Mouse (Mus musculus) myocyte (in vitro differentiated cells): Measurements from ENCODE around the gene Stac2. TPM values are rescaled to one million over a fixed set of nuclear protein-coding genes. Genes with fewer than 3 reads are reported as not detected.

ENCODE experiments used
- H3K27me3 ChIP-seq: one replicate; pipeline ENCODE4 v1.6.1; 2011; ENCODE audit not compliant: control insufficient read depth, insufficient read depth, insufficient read length
- H3K36me3 ChIP-seq: one replicate; pipeline ENCODE4 v1.6.1; 2011; ENCODE audit not compliant: control insufficient read depth, insufficient read depth
- H3K4me2 ChIP-seq: one replicate; pipeline ENCODE4 v1.6.1; 2011; ENCODE audit warnings: low read depth, control low read depth
- H3K4me3 ChIP-seq: one replicate; pipeline ENCODE4 v1.5.1; 2011; ENCODE audit warnings: mild to moderate bottlenecking, control low read depth, moderate library complexity
- H3K79me2 ChIP-seq: one replicate; pipeline ENCODE4 v1.6.1; 2011; ENCODE audit not compliant: control insufficient read depth, insufficient read depth
- H3ac ChIP-seq: one replicate; pipeline ENCODE4 v1.6.1; 2011; ENCODE audit not compliant: control insufficient read depth, insufficient read length
- CEBPB ChIP-seq: IDR thresholded peaks from 2 replicates; pipeline ENCODE4 v1.6.1; 2011; ENCODE audit warnings: mild to moderate bottlenecking, moderate library complexity; ENCODE audit not compliant: poor library complexity, insufficient read depth, severe bottlenecking
- E2F4 ChIP-seq: IDR thresholded peaks from one replicate; pipeline ENCODE4 v1.6.1; 2011; ENCODE audit warnings: mild to moderate bottlenecking, control low read depth, moderate library complexity; ENCODE audit not compliant: insufficient read depth
- MAX ChIP-seq: IDR thresholded peaks from one replicate; pipeline ENCODE4 v1.6.1; 2011; ENCODE audit warnings: low read depth, mild to moderate bottlenecking, control low read depth
- MYOD1 ChIP-seq, 3 experiments: IDR thresholded peaks; one replicate each; pipeline ENCODE4 v1.6.1; 2011; ENCODE audit warnings: control low read depth in 2 of 3, low read depth in 2 of 3, mild to moderate bottlenecking in 2 of 3, moderate library complexity in 1 of 3; ENCODE audit not compliant: insufficient read length in 2 of 3, control insufficient read depth in 1 of 3
- MYOG ChIP-seq, 3 experiments: IDR thresholded peaks; one replicate each; pipeline ENCODE4 v1.6.1; 2011; ENCODE audit warnings: control low read depth in 2 of 3, low read depth in 2 of 3, mild to moderate bottlenecking in 2 of 3; ENCODE audit not compliant: insufficient read length in 2 of 3, control insufficient read depth in 1 of 3, insufficient read depth in 1 of 3
- POLR2A ChIP-seq: IDR thresholded peaks from one replicate; pipeline ENCODE4 v1.6.1; 2011; ENCODE audit warnings: low read depth, mild to moderate bottlenecking, control low read depth, moderate library complexity; ENCODE audit not compliant: insufficient read length
- POLR2AphosphoS2 ChIP-seq: IDR thresholded peaks from one replicate; pipeline ENCODE4 v1.6.1; 2011; ENCODE audit warnings: low read depth, control low read depth; ENCODE audit not compliant: insufficient read length
- REST ChIP-seq: IDR thresholded peaks from one replicate; pipeline ENCODE4 v1.6.1; 2011; ENCODE audit warnings: mild to moderate bottlenecking, control low read depth, moderate library complexity; ENCODE audit not compliant: insufficient read depth, insufficient read length
- SRF ChIP-seq: IDR thresholded peaks from one replicate; pipeline ENCODE4 v1.6.1; 2011; ENCODE audit warnings: low read depth; ENCODE audit not compliant: control insufficient read depth, insufficient read length
- TCF12 ChIP-seq: IDR thresholded peaks from one replicate; pipeline ENCODE4 v1.6.1; 2011; ENCODE audit warnings: mild to moderate bottlenecking, control low read depth; ENCODE audit not compliant: poor library complexity, insufficient read depth, severe bottlenecking
- TCF3 ChIP-seq: IDR thresholded peaks from one replicate; pipeline ENCODE4 v1.6.1; 2011; ENCODE audit warnings: low read depth, control low read depth; ENCODE audit not compliant: insufficient read length
- USF1 ChIP-seq: IDR thresholded peaks from one replicate; pipeline ENCODE4 v1.6.1; 2011; ENCODE audit warnings: low read depth, mild to moderate bottlenecking, control low read depth, moderate library complexity
- polyA plus RNA-seq: library from polyadenylated mRNA; unstranded; fragments of >200 nt; fragmentation: generic; extraction: Trizol; gene quantifications from one replicate; pipeline ENCODE4 v1.2.1, GENCODE M21; 2012; ENCODE audit warnings: missing spikeins

The Stac2 gene
- polyA plus RNA-seq, 1 experiment: 41.7 TPM

GRCm38 (mm10) chr11:98024516-98024915, 28.7 kb downstream of the Stac2 start:
- no peaks in the 10 kb centered on the region for H3K27me3 ChIP-seq
- H3K4me2 ChIP-seq: no peak overlapping the region
- H3K4me3 ChIP-seq: no peak overlapping the region
- no peak overlapping the region for H3ac ChIP-seq
- TF ChIP-seq REST (no peak), MYOG (IDR thresholded peaks at IDR 0.05; ENCODE audit: control insufficient read depth in 1 of 3, insufficient read depth in 1 of 3, insufficient read length in 2 of 3, low read depth in 2 of 3) (no peak), CEBPB (no peak), SRF (no peak), USF1 (no peak), POLR2AphosphoS2 (no peak), TCF12 (no peak), MAX (no peak), MYOD1 (IDR thresholded peaks at IDR 0.05; ENCODE audit: control insufficient read depth in 1 of 3, insufficient read length in 2 of 3, low read depth in 2 of 3) (no peak), E2F4 (no peak), TCF3 (no peak), POLR2A (no peak)
- peaks cover 18% of the 10 kb centered on the region for H3K36me3 ChIP-seq
- H3K79me2 ChIP-seq: peaks cover 36% of the 10 kb centered on the region

GRCm38 (mm10) chr11:98022555-98023371, 30.5 kb downstream of the Stac2 start, which contains the start of gene Cacnb1:
TSS of gene Cacnb1 (minus strand) at chr11:98023034.
- Histone ChIP-seq H3K79me2 (peaks cover 25% of the 10 kb centered on the region), H3K27me3 (no peaks in the 10 kb centered on the region), H3K4me3 (peak within 1 kb of the TSS; percentile 96), H3K4me2 (peak within 1 kb of the TSS; percentile 91), H3ac (peak within 1 kb of the TSS; percentile 60), H3K36me3 (peaks cover 13% of the 10 kb centered on the region)
- TF ChIP-seq MYOG (IDR thresholded peaks at IDR 0.05; ENCODE audit: control insufficient read depth in 1 of 3, insufficient read depth in 1 of 3, insufficient read length in 2 of 3, low read depth in 2 of 3): no peak
- no peak for TF ChIP-seq REST
- TF ChIP-seq MYOD1 (IDR thresholded peaks at IDR 0.05; ENCODE audit: control insufficient read depth in 1 of 3, insufficient read length in 2 of 3, low read depth in 2 of 3): no peak
- no peak for TF ChIP-seq E2F4
- TF ChIP-seq POLR2A: peak; percentile 91
- no peak for TF ChIP-seq TCF3
- TF ChIP-seq CEBPB: no peak
- TF ChIP-seq POLR2AphosphoS2: peak; percentile 93
- TF ChIP-seq MAX: no peak
- no peak for TF ChIP-seq TCF12

- Histone ChIP-seq H3K36me3 (peaks cover 18% of the 10 kb centered on the region), H3ac (peak overlapping the region; percentile 60), H3K4me3 (peak overlapping the region; percentile 96), H3K27me3 (no peaks in the 10 kb centered on the region), H3K79me2 (peaks cover 19% of the 10 kb centered on the region), H3K4me2 (peak overlapping the region; percentile 91)
- TF ChIP-seq MAX (no peak), CEBPB (no peak)
Measured at GRCm38 (mm10) chr11:98022253-98022554, 31.1 kb downstream of the Stac2 start.

- Histone ChIP-seq H3K4me3 (peak overlapping the region; percentile 96), H3K27me3 (no peaks in the 10 kb centered on the region), H3ac (peak overlapping the region; percentile 60), H3K36me3 (peaks cover 20% of the 10 kb centered on the region), H3K4me2 (peak overlapping the region; percentile 91), H3K79me2 (peaks cover 16% of the 10 kb centered on the region)
- no peak for TF ChIP-seq MYOD1 (IDR thresholded peaks at IDR 0.05; ENCODE audit: control insufficient read depth in 1 of 3, insufficient read length in 2 of 3, low read depth in 2 of 3)
- TF ChIP-seq POLR2AphosphoS2: peak; percentile 44
Measured at GRCm38 (mm10) chr11:98021565-98022252, 31.6 kb downstream of the Stac2 start.

GRCm38 (mm10) chr11:98021118-98021517, 32.1 kb downstream of the Stac2 start:
- peak overlapping the region; percentile 60 for H3ac ChIP-seq
- no peaks in the 10 kb centered on the region for H3K27me3 ChIP-seq
- H3K4me2 ChIP-seq: peak overlapping the region; percentile 91
- TF ChIP-seq POLR2A: no peak
- peak; percentile 20; the same call in 1 of the 2 replicates for TF ChIP-seq CEBPB
- peak; percentile 90 to 97 (median 94) for TF ChIP-seq MYOD1 (IDR thresholded peaks at IDR 0.05; ENCODE audit: control insufficient read depth in 1 of 3, insufficient read length in 2 of 3, low read depth in 2 of 3)
- TF ChIP-seq USF1: no peak
- peak; percentile 52 for TF ChIP-seq TCF3
- TF ChIP-seq POLR2AphosphoS2: peak; percentile 34
- peak; percentile 62 to 97 (median 91) for TF ChIP-seq MYOG (IDR thresholded peaks at IDR 0.05; ENCODE audit: control insufficient read depth in 1 of 3, insufficient read depth in 1 of 3, insufficient read length in 2 of 3, low read depth in 2 of 3)
- peak; percentile 84 for TF ChIP-seq TCF12
- no peak for TF ChIP-seq SRF
- H3K79me2 ChIP-seq: peaks cover 16% of the 10 kb centered on the region
- H3K36me3 ChIP-seq: peaks cover 20% of the 10 kb centered on the region
- peak overlapping the region; percentile 96 for H3K4me3 ChIP-seq
